Mouse (Mus musculus) kidney, postnatal 4 days (tissue): Measurements from ENCODE around the gene Spink8.
"Not testable (repeated sequence)": the region's sequence is repeated elsewhere in the genome, so short reads cannot be mapped to it uniquely, and the experiment has no call there.

Source experiments
- DNase-seq, 2 experiments: peaks; one replicate each; pipeline ENCODE4 v3.0.0; 2021; ENCODE audit warnings: mixed read lengths in 2 of 2

Gene Spink8

DNA sequence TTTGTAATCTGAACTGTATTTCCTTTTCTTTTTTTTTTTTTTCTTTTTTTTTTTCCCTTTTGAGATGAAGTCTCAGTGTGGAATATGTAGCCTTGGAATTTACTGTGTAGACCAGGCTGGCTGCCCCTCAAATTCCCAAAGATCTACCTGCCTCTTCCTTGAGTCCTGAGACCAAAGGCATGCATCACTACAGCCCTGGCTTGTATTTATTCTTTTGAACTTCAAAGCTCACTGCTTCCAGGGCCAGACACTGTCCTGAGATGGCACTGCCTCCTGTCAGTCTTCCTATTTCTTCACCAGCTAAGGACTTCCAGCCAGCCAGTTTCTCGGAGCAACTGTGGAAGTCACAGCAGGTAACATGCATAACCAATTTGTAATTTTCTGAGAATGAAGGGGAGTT lies at the start of gene Spink8:
Spink8 (plus strand) TSS at position 301 of the 400 bp plus-strand sequence.
- DNase-seq = no peak

GRCm38 (mm10) chr9:109766841-109767240 lies 45.2 kb upstream of the Spink8 start:
- not testable (repeated sequence) for DNase-seq

GRCm38 (mm10) chr9:109790570-109790969 lies 21.5 kb upstream of the Spink8 start, which contains the start of gene Fbxw27:
TSS of gene Fbxw27 (minus strand) at chr9:109790670.
- not testable (repeated sequence) for DNase-seq

DNA sequence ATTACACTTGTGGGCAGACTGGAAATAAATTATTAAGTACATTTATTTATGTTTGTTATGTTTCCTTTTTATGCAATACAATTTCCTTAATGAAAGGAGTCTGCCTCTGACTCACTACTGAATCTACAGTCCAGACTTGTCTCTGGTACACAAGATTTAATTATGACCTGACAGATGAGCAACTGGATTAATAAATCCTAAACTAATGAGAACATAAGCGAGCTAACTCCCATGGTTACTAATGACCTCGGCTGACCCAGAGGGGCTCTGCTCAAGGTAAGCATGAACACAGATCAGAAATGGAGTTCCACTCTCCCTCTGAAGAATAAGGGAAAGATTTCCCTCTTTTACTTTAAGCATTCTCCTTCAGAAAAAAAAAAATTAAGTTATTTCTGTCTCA lies 16.9 kb upstream of the Spink8 start:
- no peak for DNase-seq

- no peak for DNase-seq
Observed at GRCm38 (mm10) chr9:109795811-109796210, 16.3 kb upstream of the Spink8 start.

- DNase-seq = peak; percentile 38 to 58
Observed at GRCm38 (mm10) chr9:109798051-109798450, 14.0 kb upstream of the Spink8 start.

GRCm38 (mm10) chr9:109805596-109805995 lies 6.5 kb upstream of the Spink8 start:
- DNase-seq = not testable (repeated sequence)

DNA sequence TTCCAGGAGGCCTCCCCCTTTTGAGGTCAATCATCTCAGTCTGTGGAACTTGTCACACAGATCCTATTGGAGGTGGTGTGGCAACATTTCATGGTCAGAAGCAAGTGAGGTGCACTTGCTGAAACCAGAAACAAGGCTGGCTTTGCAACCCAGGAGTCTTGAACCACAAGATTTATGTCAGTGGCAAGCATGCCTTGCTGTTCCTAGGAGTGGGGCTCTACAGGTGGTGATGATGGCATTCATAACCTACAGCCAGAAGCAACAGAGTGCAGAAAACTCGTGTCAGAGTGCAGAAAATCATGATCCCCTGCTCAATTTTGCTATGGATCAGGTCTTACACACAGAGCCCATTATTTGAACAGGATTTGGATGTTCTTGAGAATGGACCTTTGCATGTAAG lies 5.8 kb upstream of the Spink8 start:
- DNase-seq = no peak

DNA sequence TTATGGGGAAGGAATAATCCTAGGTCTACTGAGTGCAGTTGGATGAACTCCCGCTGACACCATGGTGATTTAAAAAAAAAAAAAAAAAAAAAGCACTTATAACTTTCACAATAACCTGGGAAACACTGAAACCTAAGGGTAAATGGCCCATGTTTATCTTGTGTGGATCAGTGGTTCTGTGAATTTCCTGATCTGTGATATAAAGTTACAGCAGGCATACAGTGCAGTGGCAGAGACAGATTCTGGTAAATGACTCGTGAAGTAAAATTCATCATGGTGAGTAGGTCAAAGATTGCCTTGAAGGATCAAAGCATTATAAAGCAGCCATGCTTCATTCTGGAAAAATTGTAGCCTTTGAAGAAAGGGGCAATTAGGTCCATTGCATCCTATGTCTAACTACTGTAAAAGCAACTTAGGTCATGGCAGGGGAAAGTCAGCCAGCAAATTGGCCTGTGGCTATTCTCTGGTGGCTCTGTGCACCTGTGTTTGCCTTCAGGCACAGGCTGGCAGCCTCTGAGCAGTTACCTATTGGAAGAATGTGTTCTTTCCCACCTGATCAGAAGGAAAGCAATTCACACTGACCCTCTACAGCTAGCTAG lies 5.3 kb upstream of the Spink8 start:
- peak; percentile 12 to 19 for DNase-seq

DNA sequence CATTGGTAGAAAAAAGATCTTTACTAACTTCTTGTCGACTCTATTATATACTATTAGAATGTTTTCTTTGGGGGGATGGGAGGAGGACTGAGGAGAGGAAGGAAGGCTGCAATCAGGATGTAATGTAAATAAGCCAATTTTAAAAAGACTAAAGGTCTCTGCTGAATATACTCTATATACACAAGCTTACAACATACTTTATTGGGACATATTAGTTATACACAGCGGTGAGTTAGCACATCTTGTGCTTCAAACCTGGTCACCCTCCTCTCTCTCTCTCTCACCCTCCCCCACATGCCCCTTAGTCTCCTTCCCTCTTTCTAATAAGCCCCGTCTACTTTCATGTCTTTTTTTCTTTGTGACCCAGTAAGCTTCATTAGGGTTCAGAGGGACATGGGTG lies 4.2 kb upstream of the Spink8 start:
- DNase-seq = no peak

DNA sequence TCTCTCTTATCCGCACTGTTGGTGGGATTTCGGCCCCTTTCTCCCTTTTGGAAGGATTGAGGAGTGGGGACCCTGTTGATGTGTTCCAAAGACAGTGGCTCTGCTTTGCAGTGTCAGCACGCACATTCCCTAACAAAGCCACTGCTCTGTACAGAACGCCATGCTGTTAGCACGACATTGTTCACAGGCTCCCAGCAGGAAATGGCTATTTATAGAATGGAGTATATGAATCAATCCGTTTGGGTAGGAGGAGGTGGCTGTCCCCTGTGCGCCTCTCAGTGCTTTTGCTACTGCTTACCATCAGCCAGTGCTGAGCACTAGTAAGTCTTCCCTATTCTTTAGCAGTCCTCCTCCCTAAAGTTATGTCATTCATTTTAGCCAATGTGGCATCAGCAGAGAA lies 1.3 kb downstream of the Spink8 start:
- no peak for DNase-seq

GRCm38 (mm10) chr9:109816341-109816740 lies 4.3 kb downstream of the Spink8 start:
- DNase-seq = no peak

DNA sequence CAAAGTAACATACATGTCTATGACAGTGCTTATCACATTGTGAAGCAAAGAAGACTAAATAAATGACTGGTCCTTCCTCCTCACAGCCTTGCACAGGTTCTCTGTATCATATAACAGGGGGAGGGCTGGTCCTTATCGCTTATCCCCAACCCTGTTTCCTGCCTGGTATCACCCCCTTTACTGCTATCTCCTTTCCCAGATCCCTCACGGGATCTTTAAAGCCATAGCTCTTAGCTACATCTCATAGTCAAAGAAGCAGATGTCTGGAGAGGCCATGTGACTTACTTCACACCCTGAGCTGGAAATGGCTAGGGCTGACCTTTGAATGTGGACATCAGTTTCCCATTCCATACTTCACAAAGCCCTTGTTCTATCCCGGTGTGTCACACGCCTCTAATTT lies 13.7 kb downstream of the Spink8 start:
- no peak for DNase-seq

GRCm38 (mm10) chr9:109826181-109826580 lies 14.1 kb downstream of the Spink8 start:
- DNase-seq = no peak

GRCm38 (mm10) chr9:109832391-109833087 lies 20.5 kb downstream of the Spink8 start, which contains the start of gene Nme6:
TSS of gene Nme6 (plus strand) at chr9:109832749.
- DNase-seq = peak; percentile 93 to 94

DNA sequence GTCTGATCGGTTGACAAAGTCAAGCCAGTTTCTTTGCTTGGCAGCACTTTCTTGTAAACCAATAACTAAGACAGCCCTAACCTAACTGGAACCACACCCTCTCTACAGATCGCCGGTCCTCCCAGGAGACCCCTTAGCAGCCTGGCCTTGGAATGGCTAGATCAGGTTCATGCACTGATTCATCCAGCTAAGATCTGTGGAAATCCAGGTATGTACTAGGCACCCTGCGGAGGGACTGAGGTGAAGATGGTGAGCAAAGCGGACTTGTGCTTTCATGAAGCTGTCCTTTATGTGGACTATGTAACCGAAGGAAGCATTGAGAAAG lies 21.0 kb downstream of the Spink8 start:
- no peak for DNase-seq

DNA sequence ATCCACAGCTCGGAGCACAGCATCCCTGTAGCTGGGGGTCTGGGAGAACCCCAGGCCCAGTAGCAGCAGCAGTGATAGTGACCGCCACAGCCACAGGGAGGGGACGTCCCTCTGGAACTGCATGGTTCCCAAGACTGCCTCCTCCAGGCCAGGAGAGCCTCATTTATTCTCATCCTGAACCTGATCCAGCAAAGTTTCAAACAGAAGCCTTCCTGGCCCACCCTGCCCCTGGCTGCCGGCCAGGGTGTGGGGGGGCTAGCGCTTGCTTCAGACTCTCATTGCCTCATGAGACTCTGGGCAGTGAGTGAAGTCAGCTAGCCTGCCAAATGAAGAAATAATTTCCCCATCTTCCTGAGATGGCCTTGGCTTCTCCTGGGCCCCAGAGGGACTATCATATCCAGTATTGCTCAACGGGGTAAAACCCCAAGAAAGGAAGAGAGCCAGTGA lies 37.3 kb downstream of the Spink8 start, which contains the start of gene Camp:
Camp (minus strand) TSS at position 306 of the 447 bp plus-strand sequence.
- peak; percentile 45 to 54 for DNase-seq

- DNase-seq = no peak
Observed at GRCm38 (mm10) chr9:109850099-109850498, 38.0 kb downstream of the Spink8 start.

GRCm38 (mm10) chr9:109854341-109854740 lies 42.3 kb downstream of the Spink8 start:
- no peak for DNase-seq

DNA sequence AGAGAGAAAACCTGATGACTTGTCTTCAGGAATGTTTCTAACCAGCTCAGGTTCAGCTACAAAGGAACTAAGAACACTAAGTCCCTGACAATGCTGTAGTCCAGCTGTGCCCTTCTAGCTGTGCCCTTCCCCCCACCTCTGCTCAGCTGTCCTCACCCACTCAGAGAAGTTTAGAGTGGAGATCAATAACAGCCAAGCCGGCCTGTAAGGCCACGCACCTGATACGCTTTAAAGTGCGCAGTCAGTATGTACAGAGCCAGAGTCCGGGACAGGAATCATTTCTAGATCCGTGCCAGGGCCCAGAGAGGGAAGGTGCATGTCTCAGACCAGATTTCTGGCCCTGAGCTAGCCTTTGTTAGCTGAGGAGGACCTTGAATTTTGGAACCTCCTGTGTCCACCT lies 43.9 kb downstream of the Spink8 start:
- DNase-seq = no peak

DNA sequence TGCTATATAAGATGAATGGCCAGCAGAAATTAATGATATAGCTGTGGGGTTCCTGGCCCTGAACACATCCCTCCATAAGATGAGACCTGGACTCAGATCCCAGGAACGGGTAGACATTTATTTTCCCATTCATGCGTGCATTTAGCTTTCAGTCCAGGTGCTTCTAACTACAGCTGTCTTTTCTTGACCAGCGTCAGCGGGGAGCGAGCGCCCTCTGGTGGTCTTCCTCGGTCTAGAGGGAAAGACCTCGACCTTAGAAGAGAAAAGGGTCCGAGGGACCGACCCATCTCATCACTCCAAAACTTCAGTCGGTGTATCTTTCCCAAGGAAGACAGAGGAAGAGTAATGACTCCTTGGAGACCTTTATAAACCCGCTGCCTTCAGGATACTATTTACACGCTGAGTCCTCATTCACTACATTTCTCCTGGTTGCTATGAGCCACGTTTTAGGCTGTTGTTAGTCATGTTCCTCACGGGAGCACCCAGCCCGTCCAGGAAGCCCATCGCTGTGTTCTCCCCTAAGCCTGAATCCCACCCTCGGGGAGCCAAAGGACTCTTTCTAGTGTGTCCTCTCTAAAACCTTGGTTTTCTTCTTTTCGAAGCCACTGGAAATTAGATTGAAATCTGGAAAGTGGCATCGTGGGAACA lies 50.4 kb downstream of the Spink8 start:
- peak; percentile 92 to 93 for DNase-seq

GRCm38 (mm10) chr9:109863085-109863484 lies 51.0 kb downstream of the Spink8 start:
- no peak for DNase-seq

DNA sequence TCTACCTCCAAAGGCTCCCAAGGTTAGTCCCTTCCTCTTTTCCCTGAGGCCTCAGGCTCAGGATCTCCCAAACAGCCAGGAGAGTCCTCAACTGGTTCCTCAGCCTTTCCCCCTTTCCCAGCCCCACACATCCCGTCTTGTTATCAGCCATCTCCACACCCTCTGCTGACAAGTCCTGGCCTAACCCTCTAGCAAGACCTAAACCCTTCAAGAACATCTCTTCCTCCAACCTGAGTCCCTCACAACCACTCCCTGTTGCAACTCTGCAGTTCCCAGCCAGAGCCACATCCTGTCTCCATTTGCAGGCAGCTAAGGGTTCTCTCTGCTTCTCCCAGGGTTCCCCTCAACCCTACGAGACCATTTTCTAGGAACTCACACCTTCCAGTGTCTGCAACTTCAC lies 54.1 kb downstream of the Spink8 start:
- no peak for DNase-seq
